Mouse (Mus musculus): ENCODE measurements around the gene Olfr1360. TPM values are rescaled to one million over a fixed set of nuclear protein-coding genes. Genes with fewer than 3 reads are reported as not detected.
A peak's percentile ranks its signal among the peaks of the same experiment; 100 is the strongest.
"Not testable (repeated sequence)": the region's sequence is repeated elsewhere in the genome, so short reads cannot be mapped to it uniquely, and the experiment has no call there.

Gene Olfr1360
- not detected for total RNA-seq (2021)
- long read RNA-seq, experiment 1: 0 reads
- long read RNA-seq, experiment 2: 0 reads

GRCm38 (mm10) chr13:21677305-21677704 lies at the start of gene Olfr1360:
Olfr1360 (minus strand) TSS chr13:21677405.
- no peak within 1 kb of the TSS for H3K4me3 ChIP-seq
- TF ChIP-seq CTCF (conservative IDR thresholded peaks at IDR 0.05): no peak
- no peak within 1 kb of the TSS for H3K27ac ChIP-seq
- no peak for DNase-seq (ENCODE audit: low spot score in 2 of 2)

GRCm38 (mm10) chr13:21722993-21723836 lies 46.0 kb upstream of the Olfr1360 start:
- no peak overlapping the region for H3K4me3 ChIP-seq
- no peak for TF ChIP-seq CTCF (conservative IDR thresholded peaks at IDR 0.05)
- no peak for DNase-seq (ENCODE audit: low spot score in 2 of 2)
- H3K27ac ChIP-seq: no peak overlapping the region

GRCm38 (mm10) chr13:21722373-21722925 lies 45.2 kb upstream of the Olfr1360 start:
- no peak for DNase-seq (ENCODE audit: low spot score in 2 of 2)
- peak overlapping the region; percentile 57; the same call in 1 of the 2 replicates for H3K27ac ChIP-seq
- no peak for TF ChIP-seq CTCF (conservative IDR thresholded peaks at IDR 0.05)
- peak overlapping the region; percentile 54 for H3K4me3 ChIP-seq

- Histone ChIP-seq H3K4me3 (peak within 1 kb of the TSS; percentile 54), H3K27ac (peak within 1 kb of the TSS; percentile 57; the same call in 1 of the 2 replicates)
Measured at GRCm38 (mm10) chr13:21721757-21722372, 44.7 kb upstream of the Olfr1360 start, which contains the start of gene Hist1h2bm. Hist1h2bm (plus strand) TSS chr13:21722044.

GRCm38 (mm10) chr13:21721107-21721756 lies 44.0 kb upstream of the Olfr1360 start:
- peak overlapping the region; percentile 54 for H3K4me3 ChIP-seq
- not testable (repeated sequence) for H3K27ac ChIP-seq; DNase-seq (ENCODE audit: low spot score in 2 of 2)

More at GRCm38 (mm10) chr13:21721757-21722372, 44.7 kb upstream of the Olfr1360 start, which contains the start of gene Hist1h2bm:
- DNase-seq (ENCODE audit: low spot score in 2 of 2): peak; percentile 53 to 81

GRCm38 (mm10) chr13:21718381-21719080 lies 41.3 kb upstream of the Olfr1360 start:
- H3K4me3 ChIP-seq: peak overlapping the region; percentile 49; the same call in 1 of the 2 replicates
- H3K27ac ChIP-seq: no peak overlapping the region
- no peak for TF ChIP-seq CTCF (conservative IDR thresholded peaks at IDR 0.05)
- no peak for DNase-seq (ENCODE audit: low spot score in 2 of 2)

GRCm38 (mm10) chr13:21717397-21718357 lies 40.5 kb upstream of the Olfr1360 start, which contains the start of gene Hist1h3h:
Hist1h3h (plus strand) TSS chr13:21717659.
- peak within 1 kb of the TSS; percentile 86 for H3K27ac ChIP-seq

GRCm38 (mm10) chr13:21716540-21717391 lies 39.6 kb upstream of the Olfr1360 start:
- Histone ChIP-seq H3K27ac (peak overlapping the region; percentile 86), H3K4me3 (peak overlapping the region; percentile 58)
- not testable (repeated sequence) for DNase-seq (ENCODE audit: low spot score in 2 of 2)

More at GRCm38 (mm10) chr13:21717397-21718357, 40.5 kb upstream of the Olfr1360 start, which contains the start of gene Hist1h3h:
- H3K4me3 ChIP-seq: peak within 1 kb of the TSS; percentile 58
- peak; percentile 87 to 93 for DNase-seq (ENCODE audit: low spot score in 2 of 2)

- H3K27ac ChIP-seq: peak within 1 kb of the TSS; percentile 86
- H3K4me3 ChIP-seq: peak within 1 kb of the TSS; percentile 58
- DNase-seq (ENCODE audit: low spot score in 2 of 2): peak; percentile 84 to 94
Measured at GRCm38 (mm10) chr13:21715864-21716539, 38.8 kb upstream of the Olfr1360 start, which contains the start of the genes Hist1h2bl and Hist1h2ai. Hist1h2bl (minus strand) TSS chr13:21716143. Hist1h2ai (plus strand) TSS chr13:21716422.

Measured in layer of hippocampus, adult 2 months (tissue).